Mouse (Mus musculus): ENCODE data around the gene Mrps27. TPM values are rescaled to one million over a fixed set of nuclear protein-coding genes. Genes with fewer than 3 reads are reported as not detected.

The Mrps27 gene
- polyA plus RNA-seq, 1 experiment from 2014 or later, result 17.4 TPM

- peaks cover 4% of the 10 kb centered on the region; the same call in 1 of the 2 replicates for H3K36me3 ChIP-seq (ENCODE audit: control insufficient read depth, insufficient read depth)
- WGBS, result 64% methylated on average over 6 of the region's 6 CpGs
These were observed 37.8 kb downstream of the Mrps27 start for GRCm38 (mm10) chr13:99382373-99382772.

GRCm38 (mm10) chr13:99384555-99385203, 40.1 kb downstream of the Mrps27 start:
- Histone ChIP-seq H3K27me3 (replicated peaks; ENCODE audit: control insufficient read depth, insufficient read depth, low read length) (no peaks in the 10 kb centered on the region), H3K27ac (ENCODE audit: low read depth, low read length) (no peak overlapping the region), H3K36me3 (ENCODE audit: control insufficient read depth, insufficient read depth) (no peaks in the 10 kb centered on the region), H3K9ac (ENCODE audit: low read depth, low read length) (no peak overlapping the region), H3K4me2 (replicated peaks; ENCODE audit: low read depth) (no peak overlapping the region), H3K9me3 (ENCODE audit: control insufficient read depth) (no peaks in the 10 kb centered on the region), H3K4me1 (replicated peaks; ENCODE audit: control insufficient read depth, insufficient read depth, low read length) (no peaks in the 10 kb centered on the region), H3K4me3 (ENCODE audit: low read depth, low read length) (no peak overlapping the region)
- TF ChIP-seq CTCF (IDR thresholded peaks at IDR 0.05; ENCODE audit: low read depth), result no peak
- ATAC-seq, result no peak
- 70% methylated on average over 7 of the region's 7 CpGs for WGBS

More at GRCm38 (mm10) chr13:99382373-99382772, 37.8 kb downstream of the Mrps27 start:
- Histone ChIP-seq H3K27ac (ENCODE audit: low read depth, low read length) (no peak overlapping the region), H3K27me3 (replicated peaks; ENCODE audit: control insufficient read depth, insufficient read depth, low read length) (no peaks in the 10 kb centered on the region), H3K4me2 (replicated peaks; ENCODE audit: low read depth) (no peak overlapping the region), H3K9ac (ENCODE audit: low read depth, low read length) (no peak overlapping the region), H3K4me1 (replicated peaks; ENCODE audit: control insufficient read depth, insufficient read depth, low read length) (no peaks in the 10 kb centered on the region), H3K4me3 (ENCODE audit: low read depth, low read length) (no peak overlapping the region), H3K9me3 (ENCODE audit: control insufficient read depth) (no peaks in the 10 kb centered on the region)
- ATAC-seq, result no peak
- TF ChIP-seq CTCF (IDR thresholded peaks at IDR 0.05; ENCODE audit: low read depth), result no peak

GRCm38 (mm10) chr13:99385911-99386310, 41.3 kb downstream of the Mrps27 start:
- no peaks in the 10 kb centered on the region for H3K9me3 ChIP-seq (ENCODE audit: control insufficient read depth)
- ATAC-seq, result no peak
- no peaks in the 10 kb centered on the region for H3K27me3 ChIP-seq (replicated peaks; ENCODE audit: control insufficient read depth, insufficient read depth, low read length)
- H3K4me3 ChIP-seq (ENCODE audit: low read depth, low read length), result no peak overlapping the region
- TF ChIP-seq CTCF (IDR thresholded peaks at IDR 0.05; ENCODE audit: low read depth), result no peak
- no peak overlapping the region for H3K9ac ChIP-seq (ENCODE audit: low read depth, low read length)
- H3K27ac ChIP-seq (ENCODE audit: low read depth, low read length), result no peak overlapping the region
- no peak overlapping the region for H3K4me2 ChIP-seq (replicated peaks; ENCODE audit: low read depth)
- WGBS, result 95% methylated on average over 6 of the region's 6 CpGs
- no peaks in the 10 kb centered on the region for H3K4me1 ChIP-seq (replicated peaks; ENCODE audit: control insufficient read depth, insufficient read depth, low read length)
- H3K36me3 ChIP-seq (ENCODE audit: control insufficient read depth, insufficient read depth), result no peaks in the 10 kb centered on the region

- Histone ChIP-seq H3K9ac (ENCODE audit: low read depth, low read length) (no peak overlapping the region), H3K36me3 (ENCODE audit: control insufficient read depth, insufficient read depth) (no peaks in the 10 kb centered on the region), H3K9me3 (ENCODE audit: control insufficient read depth) (no peaks in the 10 kb centered on the region), H3K4me3 (ENCODE audit: low read depth, low read length) (no peak overlapping the region), H3K27ac (ENCODE audit: low read depth, low read length) (no peak overlapping the region), H3K27me3 (replicated peaks; ENCODE audit: control insufficient read depth, insufficient read depth, low read length) (no peaks in the 10 kb centered on the region), H3K4me1 (replicated peaks; ENCODE audit: control insufficient read depth, insufficient read depth, low read length) (no peaks in the 10 kb centered on the region), H3K4me2 (replicated peaks; ENCODE audit: low read depth) (no peak overlapping the region)
- no peak for TF ChIP-seq CTCF (IDR thresholded peaks at IDR 0.05; ENCODE audit: low read depth)
- no peak for ATAC-seq
- WGBS, result 86% methylated on average over 7 of the region's 7 CpGs
These were observed 41.8 kb downstream of the Mrps27 start for GRCm38 (mm10) chr13:99386341-99386740.

GRCm38 (mm10) chr13:99387901-99388811, 43.6 kb downstream of the Mrps27 start:
- H3K36me3 ChIP-seq (ENCODE audit: control insufficient read depth, insufficient read depth), result no peaks in the 10 kb centered on the region
- TF ChIP-seq CTCF (IDR thresholded peaks at IDR 0.05; ENCODE audit: low read depth), result no peak
- no peaks in the 10 kb centered on the region for H3K9me3 ChIP-seq (ENCODE audit: control insufficient read depth)
- no peak overlapping the region for H3K9ac ChIP-seq (ENCODE audit: low read depth, low read length)
- ATAC-seq, result no peak
- WGBS, result 79% methylated on average over 7 of the region's 7 CpGs
- no peak overlapping the region for H3K27ac ChIP-seq (ENCODE audit: low read depth, low read length)
- H3K4me1 ChIP-seq (replicated peaks; ENCODE audit: control insufficient read depth, insufficient read depth, low read length), result no peaks in the 10 kb centered on the region
- no peaks in the 10 kb centered on the region for H3K27me3 ChIP-seq (replicated peaks; ENCODE audit: control insufficient read depth, insufficient read depth, low read length)
- H3K4me3 ChIP-seq (ENCODE audit: low read depth, low read length), result no peak overlapping the region
- H3K4me2 ChIP-seq (replicated peaks; ENCODE audit: low read depth), result no peak overlapping the region

- ATAC-seq, result no peak
- Histone ChIP-seq H3K27ac (ENCODE audit: low read depth, low read length) (no peak overlapping the region), H3K9ac (ENCODE audit: low read depth, low read length) (no peak overlapping the region), H3K27me3 (replicated peaks; ENCODE audit: control insufficient read depth, insufficient read depth, low read length) (no peaks in the 10 kb centered on the region), H3K9me3 (ENCODE audit: control insufficient read depth) (no peaks in the 10 kb centered on the region), H3K4me1 (replicated peaks; ENCODE audit: control insufficient read depth, insufficient read depth, low read length) (no peaks in the 10 kb centered on the region), H3K4me3 (ENCODE audit: low read depth, low read length) (no peak overlapping the region), H3K4me2 (replicated peaks; ENCODE audit: low read depth) (no peak overlapping the region), H3K36me3 (ENCODE audit: control insufficient read depth, insufficient read depth) (no peaks in the 10 kb centered on the region)
- WGBS, result 84% methylated on average over 3 of the region's 3 CpGs
- no peak for TF ChIP-seq CTCF (IDR thresholded peaks at IDR 0.05; ENCODE audit: low read depth)
These were observed 46.8 kb downstream of the Mrps27 start for GRCm38 (mm10) chr13:99391417-99391816.

All from intestine, postnatal 0 days (tissue).